Mouse (Mus musculus): ENCODE results near the gene Hbq1b.
"Not testable (repeated sequence)": the region's sequence is repeated elsewhere in the genome, so short reads cannot be mapped to it uniquely, and the experiment has no call there.

Hbq1b gene

GRCm38 (mm10) chr11:32267964-32268363 lies 18.8 kb upstream of the Hbq1b start:
- peak; percentile 18 for DNase-seq

- no peak for DNase-seq
Observed at GRCm38 (mm10) chr11:32268952-32269351, 17.8 kb upstream of the Hbq1b start.

- no peak for DNase-seq
Observed at GRCm38 (mm10) chr11:32271178-32271577, 15.6 kb upstream of the Hbq1b start.

- no peak for DNase-seq
Observed at GRCm38 (mm10) chr11:32276347-32276746, 10.4 kb upstream of the Hbq1b start, which contains the start of gene Hba-x. Gene Hba-x, plus strand, starts transcription at chr11:32276400.

DNA sequence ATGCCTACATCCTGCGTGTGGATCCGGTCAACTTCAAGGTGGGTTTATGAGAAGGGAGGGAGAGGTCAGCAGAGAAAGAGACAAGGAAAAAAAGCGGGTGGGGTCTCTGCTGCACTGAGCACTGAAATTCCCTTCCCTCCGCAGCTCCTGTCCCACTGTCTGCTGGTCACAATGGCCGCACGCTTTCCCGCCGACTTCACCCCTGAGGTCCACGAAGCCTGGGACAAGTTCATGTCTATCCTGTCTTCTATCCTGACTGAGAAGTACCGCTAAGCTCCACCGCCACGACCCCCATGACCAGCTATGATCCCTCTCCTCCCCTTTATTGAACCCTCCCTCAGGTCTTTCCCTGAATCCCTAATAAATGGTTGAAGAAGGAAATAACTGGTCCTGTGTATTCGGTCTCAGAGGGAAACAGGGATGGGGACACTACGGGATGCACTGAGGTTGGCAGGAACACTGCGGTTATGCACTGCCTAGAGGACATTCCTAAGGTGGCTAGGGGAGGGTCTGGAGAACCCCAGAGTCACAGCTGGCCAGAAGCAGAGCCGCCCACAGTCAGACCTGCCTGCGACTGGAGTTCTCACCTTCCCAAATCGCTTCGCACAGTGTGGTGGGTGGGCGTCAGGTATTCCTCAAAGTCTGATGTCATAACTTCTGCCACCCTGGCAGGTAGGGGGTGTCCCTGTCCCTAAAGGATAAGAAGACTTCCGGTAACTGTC lies 8.9 kb upstream of the Hbq1b start:
- no peak for DNase-seq

DNA sequence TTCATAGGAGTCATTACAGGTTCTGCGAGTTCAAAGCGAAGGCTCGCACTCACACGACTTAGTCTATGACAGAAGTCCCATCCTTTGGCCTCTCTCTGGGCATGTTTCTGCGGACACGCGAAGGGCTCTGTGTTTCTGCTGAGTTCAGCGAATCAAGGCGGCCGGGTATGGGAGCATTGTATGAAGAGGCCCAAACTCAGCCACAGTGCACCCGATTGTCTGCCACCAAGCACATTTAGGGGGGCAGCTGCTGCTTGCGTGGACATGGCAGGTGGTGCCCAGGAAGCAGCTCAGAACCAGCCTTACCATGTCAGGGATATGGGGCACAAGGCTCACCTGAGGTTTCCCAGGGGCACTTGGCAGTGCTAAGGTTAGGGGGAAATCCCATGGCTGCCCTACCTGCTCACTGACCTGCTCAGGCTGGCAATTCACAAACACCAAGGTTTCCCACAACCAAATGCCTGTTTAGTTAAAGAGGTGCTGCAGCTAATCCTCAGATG lies 8.3 kb upstream of the Hbq1b start:
- no peak for DNase-seq

GRCm38 (mm10) chr11:32280646-32281045 lies 6.1 kb upstream of the Hbq1b start:
- no peak for DNase-seq

DNA sequence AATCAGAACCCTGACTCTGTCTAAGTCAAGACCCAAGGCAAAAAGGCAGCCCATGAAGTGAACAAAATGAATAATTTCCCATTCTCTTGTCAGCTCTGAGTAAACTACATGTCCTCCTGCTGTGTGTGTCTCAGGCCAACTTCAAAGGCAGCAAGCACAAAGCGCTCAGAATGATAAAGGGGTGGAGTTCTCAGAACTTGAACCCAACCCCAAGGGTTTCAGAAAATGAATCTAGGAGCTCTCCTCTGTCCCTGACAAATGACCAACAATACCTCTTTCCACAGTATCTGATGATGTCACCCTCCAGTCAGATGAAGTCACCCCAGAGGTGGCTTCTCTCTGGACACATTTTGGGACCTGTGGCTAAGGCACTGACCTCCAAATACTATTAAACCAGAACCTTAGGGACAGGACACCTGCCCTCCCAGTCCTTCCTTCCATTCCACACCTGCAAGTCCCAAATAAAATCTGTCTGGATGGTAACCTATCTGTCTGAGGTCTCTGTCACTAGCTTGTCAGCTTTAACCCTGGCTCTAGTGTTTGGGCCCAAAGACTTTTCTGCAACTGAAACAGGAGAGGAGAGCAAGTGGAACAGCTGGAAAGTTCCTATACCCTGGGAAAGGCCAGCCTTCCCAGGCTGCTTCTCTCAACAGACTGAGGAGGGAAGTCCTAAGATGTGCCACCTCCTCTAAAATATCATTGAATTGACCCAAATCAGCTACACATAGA lies 5.2 kb upstream of the Hbq1b start:
- DNase-seq = no peak

- not testable (repeated sequence) for DNase-seq
Observed at GRCm38 (mm10) chr11:32283091-32283777, 3.5 kb upstream of the Hbq1b start, which contains the start of gene Hba-a1. Gene Hba-a1, plus strand, starts transcription at chr11:32283511.

- DNase-seq = not testable (repeated sequence)
Observed at GRCm38 (mm10) chr11:32284582-32284981, 2.2 kb upstream of the Hbq1b start.

- no peak for DNase-seq
Observed at GRCm38 (mm10) chr11:32285031-32285775, 1.6 kb upstream of the Hbq1b start.

- DNase-seq = not testable (repeated sequence)
Observed at GRCm38 (mm10) chr11:32285887-32286286, 878 bp upstream of the Hbq1b start.

- no peak for DNase-seq
Observed at GRCm38 (mm10) chr11:32287493-32287825, 694 bp downstream of the Hbq1b start.

- DNase-seq = not testable (repeated sequence)
Observed at GRCm38 (mm10) chr11:32292819-32293218, 6.1 kb downstream of the Hbq1b start.

DNA sequence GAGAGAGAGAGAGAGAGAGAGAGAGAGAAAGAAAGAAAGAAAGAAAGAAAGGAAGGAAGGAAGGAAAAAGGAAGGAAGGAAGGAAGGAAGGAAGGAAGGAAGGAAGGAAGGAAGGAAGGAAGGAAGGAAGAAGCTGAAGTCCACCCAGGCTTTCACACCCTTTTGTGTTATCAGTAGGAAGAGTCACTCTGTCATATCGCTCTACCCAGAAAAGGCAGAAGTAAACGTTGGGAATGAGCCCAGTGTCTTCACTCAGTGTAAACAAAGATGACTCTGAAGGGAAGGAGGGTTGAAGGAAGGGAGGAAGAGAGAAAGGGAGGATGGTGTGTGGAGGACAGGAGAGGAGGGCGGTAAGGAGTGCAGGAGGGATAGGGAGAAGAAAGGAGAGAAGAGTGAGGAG lies 6.7 kb downstream of the Hbq1b start:
- not testable (repeated sequence) for DNase-seq

GRCm38 (mm10) chr11:32296203-32296602 lies 9.4 kb downstream of the Hbq1b start, which contains the start of gene Hba-a2:
Gene Hba-a2, plus strand, starts transcription at chr11:32296489.
- not testable (repeated sequence) for DNase-seq

DNA sequence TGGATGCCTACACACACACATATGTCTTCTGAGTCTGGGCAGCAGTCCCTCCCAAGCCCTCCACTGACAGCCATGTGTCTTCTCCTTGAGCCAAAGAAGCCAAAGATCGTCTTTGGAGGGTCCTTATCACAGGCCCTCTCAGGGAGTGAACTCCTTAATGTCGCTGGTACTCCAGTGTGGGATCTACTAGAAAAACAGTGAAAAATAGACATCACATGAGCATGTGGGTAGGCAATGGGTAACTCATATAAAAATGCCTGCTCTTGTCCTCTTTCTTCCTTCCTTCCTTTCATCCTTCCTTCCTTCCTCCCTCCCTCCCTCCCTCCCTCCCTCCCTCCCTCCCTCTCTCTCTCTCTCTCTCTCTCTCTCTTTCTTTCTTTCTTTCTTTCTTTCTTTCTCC lies 10.7 kb downstream of the Hbq1b start:
- DNase-seq = not testable (repeated sequence)

DNA sequence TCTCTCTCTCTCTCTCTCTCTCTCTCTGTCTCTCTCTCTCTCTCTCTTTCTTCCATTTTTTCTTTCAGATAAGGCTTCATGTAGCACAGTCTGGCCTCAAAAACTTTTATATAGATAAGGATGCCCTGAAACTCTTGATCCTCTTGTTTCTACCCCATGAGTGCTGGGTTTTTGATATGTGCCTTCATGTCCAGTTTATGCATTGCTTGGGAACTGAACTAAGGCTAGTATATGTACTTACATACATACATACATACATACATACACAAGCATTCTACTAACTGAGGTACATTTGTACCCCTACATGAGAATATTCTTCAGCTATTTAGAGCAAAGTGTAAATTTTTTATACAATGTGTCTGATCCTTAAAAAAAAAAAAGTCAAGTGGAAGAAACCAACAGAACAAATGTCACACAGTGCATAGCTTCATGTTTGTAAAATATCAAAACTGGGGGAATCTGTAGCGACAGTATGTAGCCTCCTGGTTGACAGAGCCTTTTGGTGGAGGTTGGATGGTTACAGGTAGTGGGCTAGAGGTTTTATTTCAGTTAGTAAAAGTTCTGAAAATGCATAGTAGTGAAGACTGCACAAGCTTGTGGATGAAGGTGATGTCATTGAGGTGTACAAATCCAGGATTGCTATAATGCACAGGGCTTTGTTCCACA lies 11.2 kb downstream of the Hbq1b start:
- DNase-seq = no peak

DNA sequence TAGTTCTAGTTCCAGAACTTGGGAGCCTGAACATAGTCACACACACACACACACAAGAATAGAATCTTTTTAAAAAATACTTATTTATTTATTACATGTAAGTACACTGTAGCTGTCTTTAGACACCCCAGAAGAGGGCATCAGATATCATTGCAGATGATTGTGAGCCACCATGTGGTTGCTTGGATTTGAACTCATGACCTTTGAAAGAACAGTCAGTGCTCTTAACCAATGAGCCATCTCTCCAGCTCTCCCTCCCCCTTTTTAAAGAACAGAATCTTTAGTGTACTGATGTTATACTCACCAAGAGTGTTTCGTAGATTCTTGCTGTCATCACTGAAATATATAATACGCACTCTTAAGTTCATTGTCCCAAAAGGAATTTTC lies 11.8 kb downstream of the Hbq1b start:
- DNase-seq = no peak

GRCm38 (mm10) chr11:32299865-32300264 lies 13.1 kb downstream of the Hbq1b start, which contains the start of gene Hbq1a:
Gene Hbq1a, plus strand, starts transcription at chr11:32300069.
- peak; percentile 78 for DNase-seq

DNA sequence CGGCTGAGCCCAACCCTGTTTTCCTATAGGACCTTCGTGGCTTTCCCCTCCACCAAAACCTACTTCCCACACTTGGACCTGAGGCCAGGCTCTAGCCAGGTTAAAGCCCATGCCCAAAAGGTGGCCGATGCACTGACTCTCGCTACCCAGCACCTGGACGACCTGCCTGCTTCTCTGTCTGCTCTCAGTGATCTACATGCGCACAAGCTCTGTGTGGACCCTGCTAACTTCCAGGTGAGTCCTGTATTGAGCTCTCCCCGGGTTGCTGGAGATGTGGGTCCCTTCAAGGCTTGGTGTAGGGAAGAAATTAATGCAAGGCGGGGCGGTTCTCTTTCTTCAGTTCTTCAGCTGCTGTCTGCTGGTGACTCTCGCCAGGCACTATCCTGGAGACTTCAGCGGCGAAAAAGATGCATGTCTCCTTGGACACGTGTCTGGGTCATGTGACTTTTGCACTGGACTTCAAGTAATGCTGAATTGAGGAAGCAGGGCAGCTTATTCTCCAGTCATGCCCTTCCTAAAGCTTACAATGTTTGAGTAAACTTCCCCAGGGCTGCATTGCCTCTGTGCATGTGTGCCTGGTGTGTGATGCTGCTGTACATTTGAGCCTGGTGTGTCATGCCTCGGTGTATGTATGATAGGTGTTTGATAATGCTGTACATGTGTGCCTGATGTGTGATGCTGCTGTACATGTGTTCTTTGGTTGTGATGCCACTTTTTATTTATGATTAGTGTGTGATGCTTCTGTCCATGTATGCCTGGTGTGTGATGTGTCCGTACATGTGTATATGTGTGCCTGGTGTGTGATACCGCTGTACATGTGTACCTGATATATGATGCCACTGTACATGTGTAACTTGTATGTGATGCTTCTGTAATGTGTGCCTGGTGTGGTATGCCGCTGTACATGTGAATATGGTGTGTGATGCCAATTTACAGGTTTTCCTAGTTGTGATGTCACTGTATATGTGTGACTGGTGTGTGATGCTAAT lies 13.8 kb downstream of the Hbq1b start:
- DNase-seq = no peak
